Mouse (Mus musculus) cerebellum, postnatal 14 days (tissue): ENCODE results near the gene Camta1.

Experiments
- DNase-seq, 2 experiments: peaks; one replicate each; pipeline ENCODE4 v3.0.0; 2021; ENCODE audit warnings: mixed read lengths in 2 of 2

Gene Camta1

DNA sequence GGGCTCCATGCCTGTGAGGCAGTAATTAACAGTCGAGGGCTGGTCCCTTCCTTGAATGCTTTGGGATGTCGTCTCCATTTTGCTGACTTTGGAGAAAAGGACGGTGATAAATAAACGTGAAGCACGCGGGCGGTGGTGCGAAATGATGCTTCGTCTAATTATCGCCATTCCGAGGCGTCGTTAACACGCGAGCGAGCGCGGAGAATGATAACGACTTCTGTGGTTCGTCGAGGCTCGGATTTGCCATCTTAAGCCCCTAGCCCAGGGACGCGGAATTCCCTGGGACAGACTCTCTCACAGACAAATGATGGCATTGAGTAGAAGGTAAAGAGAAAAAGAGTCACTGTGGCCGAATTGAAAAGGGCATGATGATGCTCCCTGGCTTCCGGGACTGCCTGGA, 485.4 kb downstream of the Camta1 start:
- DNase-seq: no peak

DNA sequence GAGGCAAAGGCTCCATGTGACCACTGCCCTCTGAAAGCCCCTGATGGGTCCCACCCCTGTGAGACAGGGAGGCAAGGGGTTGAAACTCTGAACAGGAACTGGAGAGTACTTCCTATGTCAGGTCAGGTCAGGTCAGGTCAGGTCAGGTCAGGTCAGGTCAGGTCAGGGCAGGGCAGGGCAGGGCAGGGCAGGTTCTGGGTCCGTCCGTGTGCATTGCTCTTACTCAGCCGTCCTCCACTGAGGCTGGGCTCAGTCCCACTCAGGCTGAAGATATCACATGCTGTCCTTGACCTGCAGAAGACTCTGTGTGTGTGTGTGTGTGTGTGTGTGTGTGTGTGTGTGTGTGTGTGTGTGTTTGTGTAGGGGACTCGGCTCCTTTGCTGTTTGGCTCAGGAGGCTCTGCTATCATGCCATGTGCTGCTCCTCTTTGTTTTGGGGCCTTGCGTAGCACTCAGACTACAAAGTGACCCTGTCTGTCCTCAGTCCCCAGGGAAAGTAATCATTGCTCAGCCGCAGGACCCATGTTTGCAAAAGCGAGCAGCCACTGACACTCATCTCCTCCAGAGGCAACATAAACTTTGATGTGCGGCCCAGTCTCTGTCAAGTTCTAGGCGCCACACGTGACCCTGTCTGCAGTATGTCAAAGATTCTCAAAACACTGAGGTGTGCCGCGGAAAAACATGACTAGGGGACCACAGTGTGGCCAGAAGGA, 488.7 kb downstream of the Camta1 start:
- DNase-seq: no peak

DNA sequence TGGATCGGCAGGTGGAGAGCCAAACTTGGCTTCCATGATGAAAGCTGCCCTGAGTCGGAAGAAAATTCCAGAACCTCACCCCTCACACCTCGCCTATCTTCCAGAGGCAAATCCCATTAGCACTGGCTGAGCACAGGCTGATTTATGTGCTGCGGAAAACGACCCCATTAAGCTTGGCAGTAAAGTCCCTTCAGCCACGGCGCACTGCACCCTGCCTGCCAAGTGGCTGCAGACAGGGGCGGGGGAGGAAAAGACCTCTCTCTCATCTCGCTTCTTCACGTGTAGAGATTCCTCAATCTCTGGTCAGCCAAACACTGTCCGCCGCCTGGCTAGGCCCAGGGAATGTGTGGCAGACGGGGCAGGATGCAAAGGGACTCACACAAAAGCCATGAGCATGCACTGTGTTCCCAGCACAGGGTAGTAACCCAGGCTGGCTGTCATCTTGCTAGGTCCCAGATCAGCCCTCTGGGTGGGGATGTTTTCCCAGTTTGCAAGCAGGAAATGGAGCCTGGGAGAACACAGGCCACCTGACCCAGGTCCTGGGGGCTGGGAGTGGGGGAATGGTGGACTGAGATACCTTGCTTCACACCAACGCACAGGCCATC, 494.6 kb downstream of the Camta1 start:
- no peak for DNase-seq

DNA sequence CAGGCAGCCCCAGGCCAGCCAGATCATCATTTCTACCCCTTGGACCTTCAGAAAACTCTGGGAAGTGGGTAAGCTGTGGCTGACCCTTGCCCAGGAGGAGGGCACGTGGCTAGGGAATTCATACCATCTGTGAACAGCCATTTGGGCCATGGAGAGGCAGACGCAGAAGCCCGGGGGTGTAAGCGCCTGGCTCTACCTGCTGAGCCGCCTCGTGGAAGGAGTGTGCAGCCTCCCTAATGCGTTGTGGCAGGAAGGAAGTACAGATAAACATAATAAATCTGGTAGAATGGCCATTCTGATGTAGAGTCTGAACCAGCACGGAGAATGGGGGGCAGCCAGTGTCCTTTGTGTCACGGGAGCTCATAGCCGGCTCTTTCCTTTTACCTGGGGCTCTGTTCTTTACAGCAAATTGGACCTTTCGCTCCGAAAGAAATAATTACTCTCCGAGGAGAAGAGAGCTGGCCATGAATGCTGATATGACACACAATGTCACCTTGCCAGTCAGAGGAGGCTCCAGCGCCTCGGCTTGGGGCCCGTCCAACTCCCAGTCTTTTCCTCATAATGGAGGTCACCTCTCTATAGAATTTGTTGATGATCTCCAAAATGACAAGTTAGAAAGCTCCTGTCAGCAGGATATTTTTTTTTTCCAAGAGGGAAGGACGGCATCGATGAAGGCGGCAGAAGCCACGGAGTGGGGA, 500.6 kb downstream of the Camta1 start:
- DNase-seq: peak; percentile 58 to 69

DNA sequence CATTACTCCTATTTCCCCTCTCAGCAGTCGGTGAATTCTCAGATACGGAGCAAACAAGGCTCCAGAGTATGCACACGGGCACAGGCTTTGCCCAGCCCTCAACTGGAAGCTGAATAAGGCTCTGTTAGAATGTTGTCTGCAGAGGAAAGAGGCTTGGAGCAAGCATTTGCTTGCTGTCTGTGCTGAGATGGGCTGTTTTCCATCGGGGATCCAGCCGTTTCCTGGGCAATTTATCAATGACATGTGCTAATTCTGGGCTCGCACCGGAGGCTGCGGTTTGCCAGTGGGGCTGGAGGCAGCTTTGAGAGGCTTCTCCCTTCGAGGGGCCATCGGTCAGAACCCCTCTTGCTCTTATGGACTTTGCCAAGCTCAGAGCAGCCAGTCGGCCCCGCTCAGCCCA, 506.2 kb downstream of the Camta1 start:
- no peak for DNase-seq

DNA sequence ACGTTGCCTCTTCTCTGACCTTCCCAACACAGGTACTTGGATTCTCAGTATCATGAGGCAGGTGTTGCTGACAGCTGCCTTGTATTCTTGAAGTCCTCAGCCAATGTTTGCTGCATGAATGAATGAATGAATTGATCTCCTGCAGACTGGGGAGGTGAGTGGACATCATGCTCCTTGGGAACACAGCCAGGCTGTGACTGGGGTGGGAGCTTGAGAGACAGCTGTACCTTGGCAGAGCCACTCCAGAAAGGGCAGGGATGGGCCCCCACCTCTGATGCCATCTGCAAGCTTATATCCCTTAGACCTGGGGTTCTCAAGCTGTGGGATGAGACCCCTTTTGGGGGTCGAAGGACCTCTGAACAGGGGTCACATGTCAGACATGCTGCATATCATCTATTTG, 508.9 kb downstream of the Camta1 start:
- no peak for DNase-seq

DNA sequence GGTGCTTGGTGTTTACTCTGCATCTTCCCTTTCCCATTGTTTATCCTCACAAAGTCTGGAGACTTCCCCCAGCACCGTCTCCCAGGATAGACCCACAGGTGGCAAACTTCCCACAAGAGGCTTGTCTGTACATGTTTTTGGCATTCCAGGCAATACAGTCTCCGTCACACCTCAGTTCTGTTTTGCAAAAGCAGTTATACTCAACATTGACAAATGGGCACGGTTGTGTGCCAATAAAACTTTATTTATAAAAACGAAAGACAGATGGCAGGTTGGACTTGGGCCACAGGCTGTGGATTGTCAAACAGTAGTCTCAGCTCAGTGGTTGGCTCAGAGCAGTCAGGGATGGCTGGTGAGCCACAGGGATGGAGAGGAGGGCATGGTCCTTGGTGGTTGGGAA, 509.4 kb downstream of the Camta1 start:
- DNase-seq: peak in 1 of 2 experiments; percentile 43

DNA sequence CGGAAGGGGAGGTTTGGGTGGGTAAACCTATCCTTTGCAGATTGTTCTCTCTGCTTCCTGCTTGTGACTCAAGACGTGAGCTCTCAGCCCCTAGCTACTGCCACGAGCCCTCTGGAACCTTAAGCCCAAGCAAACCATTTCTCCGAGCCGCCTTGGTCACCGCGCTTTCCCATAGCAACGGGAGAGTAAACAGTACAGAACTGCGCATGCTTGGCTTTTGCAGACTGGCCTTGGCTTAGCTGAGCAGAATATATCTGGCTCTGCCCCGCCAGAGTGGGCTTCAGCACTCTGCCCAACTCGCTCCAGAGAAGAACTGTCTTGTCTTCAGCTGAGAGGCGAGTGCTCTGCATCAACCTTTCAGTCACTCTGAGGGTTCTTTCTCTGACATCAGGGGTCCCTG, 509.9 kb downstream of the Camta1 start:
- peak; percentile 61 to 63 for DNase-seq

DNA sequence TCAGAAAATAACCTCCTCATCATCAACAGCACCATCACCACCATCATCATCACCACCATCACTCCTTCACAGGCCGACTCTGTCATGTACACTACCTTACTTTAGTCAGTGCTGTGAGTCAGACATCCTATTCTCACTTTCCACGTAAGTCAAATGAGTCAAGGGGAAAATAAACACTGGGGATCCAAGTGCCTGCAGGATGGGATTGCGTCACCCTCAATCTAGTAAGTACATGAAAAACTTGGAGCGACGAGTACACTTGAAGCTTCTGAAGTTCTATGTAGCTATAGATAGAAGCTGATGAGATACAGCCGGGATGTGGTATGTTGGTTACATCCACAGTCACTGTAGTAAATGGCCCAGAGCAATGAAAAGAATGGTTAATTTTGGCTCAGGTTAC, 514.1 kb downstream of the Camta1 start:
- no peak for DNase-seq

DNA sequence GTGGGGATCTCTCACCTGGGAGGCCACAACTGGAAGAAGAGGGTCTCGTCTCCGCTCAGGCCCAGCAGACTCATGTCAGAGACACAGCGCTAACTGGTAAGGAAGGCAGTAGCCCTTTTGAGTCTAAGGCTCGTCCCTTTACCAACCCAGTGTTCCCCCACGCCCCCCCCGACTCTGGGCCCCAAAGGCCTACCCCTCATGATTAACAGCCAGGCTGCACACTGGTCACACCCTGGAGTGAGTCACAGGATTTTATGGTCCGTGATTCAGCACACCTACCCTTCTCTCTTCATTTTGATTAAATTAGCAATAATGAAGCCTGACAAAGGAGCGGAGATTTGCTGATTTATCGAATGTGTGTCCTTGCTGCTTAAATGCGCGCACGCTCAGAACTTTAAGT, 515.0 kb downstream of the Camta1 start:
- no peak for DNase-seq

DNA sequence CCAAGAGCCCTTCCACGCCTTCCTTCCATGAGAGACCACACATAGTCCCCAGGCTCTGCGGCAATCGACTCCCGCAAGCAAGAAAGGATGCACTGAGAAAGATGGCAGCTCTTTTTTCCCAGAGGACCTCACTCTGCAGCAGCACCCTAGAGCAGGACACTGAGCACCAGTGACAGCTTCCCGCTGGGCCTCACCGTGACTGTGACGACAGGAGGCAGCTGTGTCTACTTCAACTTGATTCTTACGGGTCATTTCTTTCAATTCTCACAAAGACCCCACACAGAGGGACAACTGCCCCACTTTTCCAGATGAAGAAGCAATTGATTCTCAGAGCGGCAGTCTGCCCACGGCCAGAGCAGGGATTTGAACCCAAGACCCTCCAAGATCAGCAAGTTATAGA, 516.9 kb downstream of the Camta1 start:
- DNase-seq: no peak

DNA sequence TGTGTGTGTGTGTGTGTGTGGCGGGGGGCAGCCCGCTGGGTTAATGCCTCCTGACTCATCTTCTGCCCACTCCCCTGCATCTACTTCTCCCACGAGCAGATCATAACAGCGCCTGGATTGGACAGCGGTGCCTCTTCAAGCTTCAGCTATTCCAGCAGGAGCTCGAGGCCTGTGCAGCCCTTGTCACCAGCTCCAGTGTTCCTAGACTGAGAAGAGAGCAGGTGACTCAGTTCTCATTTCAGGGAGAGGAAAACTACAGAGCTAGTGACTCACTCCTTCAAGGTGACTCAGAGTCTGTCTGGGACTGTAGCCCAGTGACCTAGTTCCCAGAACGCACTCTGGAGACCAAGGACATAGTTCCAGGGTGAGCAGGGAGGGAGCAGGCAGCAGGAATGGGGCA, 522.3 kb downstream of the Camta1 start:
- DNase-seq: no peak

DNA sequence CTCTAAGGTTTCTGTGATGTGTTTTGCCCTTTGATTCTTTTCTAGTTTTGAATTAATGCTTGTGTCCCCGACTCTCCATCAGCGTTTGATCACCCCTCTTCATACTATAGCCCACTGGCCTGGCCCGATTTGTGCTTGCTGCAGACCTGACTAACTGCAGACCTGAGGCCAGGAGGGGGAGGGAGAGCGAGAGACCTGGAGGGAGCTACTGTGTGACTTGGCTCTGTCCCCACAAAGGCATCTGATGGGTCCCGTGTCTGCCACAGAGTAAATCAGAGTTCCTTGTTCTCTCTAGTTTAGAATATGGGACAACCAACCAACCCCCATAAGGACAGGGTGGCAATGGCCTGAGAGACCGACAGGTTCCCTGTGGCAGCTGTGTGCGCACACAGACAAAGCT, 522.7 kb downstream of the Camta1 start:
- peak in 1 of 2 experiments; percentile 53 for DNase-seq

DNA sequence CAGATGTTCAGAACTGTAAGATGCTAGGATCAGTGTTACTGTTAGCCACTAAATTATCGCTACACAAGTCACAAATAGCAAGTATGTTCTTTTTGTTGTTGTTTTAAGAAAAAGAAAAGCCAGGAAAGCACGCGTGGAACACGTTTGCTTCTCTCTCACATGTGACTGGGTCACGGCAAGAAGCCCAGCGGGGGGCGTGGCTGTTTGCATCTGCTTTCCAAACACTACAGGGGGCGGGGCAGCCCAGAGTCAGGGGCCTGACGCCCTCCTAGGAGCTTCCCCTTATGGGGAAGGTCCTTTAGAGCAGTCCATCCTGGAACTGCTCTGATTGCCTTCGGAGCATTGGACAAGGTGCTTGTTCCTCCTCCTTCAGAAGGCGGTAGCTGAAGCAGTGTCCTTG, 524.1 kb downstream of the Camta1 start:
- no peak for DNase-seq

DNA sequence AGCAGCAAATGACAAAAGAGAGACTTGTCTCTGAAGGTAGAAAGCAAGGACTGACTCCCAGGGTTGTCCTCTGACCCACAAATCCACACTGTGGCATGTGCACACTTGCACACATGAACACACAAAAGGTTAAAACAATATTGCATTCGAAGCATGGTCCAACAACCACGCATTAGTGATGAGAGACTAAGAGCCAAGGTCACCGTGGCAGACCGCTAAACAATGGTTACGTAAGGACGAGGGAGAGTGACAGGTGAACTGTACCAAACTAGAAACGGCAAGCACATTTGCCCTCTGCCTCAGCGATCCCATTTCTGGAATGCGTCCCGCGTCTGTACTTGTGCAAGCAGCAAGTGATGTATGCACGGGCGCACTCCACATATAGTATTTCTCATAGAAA, 525.3 kb downstream of the Camta1 start:
- no peak for DNase-seq

DNA sequence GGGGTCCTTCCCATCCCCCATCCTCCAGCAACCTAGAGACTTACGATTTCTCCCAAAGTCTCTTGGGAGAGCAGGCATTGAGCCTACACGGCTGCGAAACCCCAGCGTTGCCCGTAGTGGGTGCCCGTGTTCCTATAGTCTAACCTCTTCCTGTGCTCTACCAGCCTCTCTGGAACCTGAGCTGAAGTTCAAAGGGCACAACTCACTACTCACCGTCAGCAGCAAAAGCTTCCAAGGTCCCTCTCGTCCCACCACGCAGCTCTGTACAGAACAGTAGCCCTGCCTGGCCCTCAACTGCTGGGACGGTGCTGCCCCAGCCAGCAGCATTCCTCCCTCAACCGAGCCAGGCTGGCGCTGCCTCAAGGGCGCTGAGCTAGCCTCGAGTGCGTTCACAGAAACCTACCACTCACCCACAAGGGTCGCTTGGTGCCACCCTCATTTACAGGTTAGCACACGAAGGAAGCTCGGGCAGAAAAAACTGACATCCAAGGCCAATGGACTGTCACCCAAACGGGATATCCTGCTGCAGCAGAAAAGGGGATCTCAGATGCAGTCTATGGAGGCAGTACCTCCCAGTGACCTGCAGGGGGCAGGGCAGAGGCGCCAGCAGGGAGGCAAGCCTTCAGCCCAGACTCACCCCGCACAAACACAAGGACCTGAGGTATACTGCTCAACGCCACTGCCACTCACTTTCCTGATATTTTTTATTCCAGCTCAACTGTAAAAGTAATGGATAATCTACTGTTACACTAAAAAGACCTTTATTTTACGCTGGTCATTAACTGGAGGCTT, 526.5 kb downstream of the Camta1 start:
- peak; percentile 77 to 79 for DNase-seq

DNA sequence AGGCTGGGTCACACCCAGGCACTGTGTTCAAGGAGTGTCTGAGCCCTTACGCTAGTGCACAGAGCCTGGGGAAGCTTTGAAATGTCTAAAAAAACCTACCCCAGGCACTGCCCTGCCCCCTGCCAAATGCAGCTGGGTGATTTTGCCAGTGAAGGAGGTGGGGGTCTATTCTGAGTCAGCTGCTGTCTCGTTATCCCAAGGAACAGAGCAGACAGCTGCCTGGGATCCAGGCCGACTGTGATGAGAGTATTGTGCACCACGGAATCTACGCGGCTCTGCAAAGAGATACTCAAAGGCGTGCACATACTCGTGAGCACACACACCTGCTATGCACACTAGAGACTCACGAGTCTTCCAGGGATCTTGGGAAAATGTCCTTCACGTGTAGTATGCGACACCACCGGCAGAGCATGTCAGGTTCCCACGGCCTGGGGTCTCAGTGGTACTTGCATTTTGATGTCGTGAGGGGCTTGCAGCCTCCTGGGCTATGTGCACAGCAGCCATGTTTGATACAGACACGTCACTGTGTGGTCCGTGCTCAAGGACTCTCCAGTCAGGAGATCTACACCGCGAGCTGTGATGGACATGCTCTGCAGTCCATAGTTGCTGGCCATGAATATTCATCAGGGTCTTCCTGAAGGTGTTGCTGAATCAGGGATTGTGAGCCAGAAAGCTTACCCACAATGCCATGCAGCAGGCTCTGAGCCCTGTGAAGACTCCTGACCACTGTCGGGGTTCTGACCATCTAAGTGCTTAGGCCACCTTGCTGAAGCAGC, 529.4 kb downstream of the Camta1 start:
- no peak for DNase-seq

DNA sequence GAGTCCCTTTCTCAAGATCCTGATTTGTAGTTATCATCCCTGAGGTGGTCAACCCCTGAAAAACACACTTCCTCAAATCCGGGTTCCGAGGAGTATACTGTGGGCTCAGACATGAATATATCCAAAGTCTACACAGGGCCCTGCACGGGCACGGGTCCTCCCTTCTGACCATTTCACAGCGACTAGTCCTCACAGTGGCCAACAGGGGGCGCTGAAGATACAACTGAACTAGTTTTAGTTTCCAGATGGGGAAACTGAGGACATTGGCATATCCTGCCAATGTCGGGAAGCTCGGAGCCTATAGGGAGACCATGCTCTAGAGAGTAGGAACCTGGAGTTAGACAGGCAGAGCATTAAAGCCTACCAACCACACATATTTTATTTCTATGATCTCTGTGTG, 530.7 kb downstream of the Camta1 start:
- DNase-seq: peak in 1 of 2 experiments; percentile 56

DNA sequence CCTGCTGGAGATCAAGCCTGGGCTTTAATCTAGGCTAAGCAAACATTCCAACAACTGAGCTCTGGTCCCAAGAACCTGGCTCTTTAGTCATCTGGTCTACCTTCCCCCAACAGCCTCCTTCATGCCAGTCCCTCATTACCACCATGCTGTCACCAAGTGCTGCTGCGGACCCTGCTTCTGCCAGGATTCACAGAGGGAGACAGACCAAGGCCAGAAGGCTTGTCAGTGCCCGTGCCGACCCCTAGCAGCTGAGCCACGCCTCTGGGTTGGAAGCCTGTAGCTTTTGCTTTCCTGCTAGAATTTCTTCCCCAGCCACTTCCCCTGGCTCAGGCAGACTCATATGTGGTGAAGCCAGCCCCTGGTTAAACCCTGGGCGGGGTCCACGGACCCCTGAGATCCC, 533.6 kb downstream of the Camta1 start:
- peak; percentile 76 to 82 for DNase-seq

DNA sequence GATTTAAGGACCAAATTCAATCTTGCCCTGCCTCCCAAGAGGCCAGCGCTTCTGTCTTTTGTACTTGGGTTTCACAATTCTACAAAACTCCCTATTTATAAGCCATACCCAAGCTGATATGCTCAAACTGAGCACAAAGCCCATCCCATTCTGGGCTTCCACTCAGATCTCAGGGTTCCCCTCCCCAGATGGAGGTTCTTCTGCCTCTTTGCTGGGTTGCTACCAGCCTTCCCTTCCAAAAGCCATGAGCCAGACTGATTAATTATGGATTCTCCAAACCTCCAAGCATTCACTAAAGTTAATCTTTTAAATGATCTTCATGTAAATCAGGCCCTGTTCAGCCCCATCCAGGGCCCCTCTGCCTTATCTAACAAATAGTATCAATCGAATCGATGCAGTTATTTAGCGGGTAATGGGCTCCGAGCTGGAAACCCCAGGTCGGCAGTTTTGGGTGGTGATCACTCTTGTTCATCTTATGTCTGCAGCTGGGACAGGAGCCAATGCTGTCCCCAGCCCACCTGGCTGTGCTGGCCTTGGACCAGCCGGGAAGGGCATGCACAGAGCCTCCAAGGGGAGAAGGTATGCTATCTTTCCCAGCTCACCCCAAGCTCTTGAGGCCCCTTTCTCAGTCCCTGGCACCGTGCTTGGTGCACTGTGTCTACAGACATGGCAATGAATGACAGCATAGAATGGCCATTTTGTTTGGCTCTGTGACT, 534.5 kb downstream of the Camta1 start:
- DNase-seq: peak; percentile 74 to 79

DNA sequence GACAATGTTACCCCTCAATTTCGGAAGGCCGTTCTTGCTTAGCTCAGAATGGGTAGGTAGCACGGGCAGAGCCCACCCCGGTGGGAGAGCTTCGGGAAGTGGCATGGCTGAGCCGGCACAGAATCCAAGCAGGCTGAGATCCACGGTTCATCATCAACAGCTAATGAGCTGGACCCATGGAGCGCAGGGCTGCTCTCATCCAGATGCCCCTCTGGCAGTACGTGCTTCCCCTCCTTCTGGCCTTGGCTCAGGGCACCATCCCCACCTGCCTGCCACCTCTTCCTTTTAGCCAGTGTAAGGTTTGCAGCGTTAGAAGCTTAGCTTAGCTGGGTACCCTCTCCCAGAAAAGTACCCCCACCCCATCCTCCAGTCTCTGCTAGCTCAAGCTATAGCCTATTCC, 545.2 kb downstream of the Camta1 start:
- DNase-seq: peak; percentile 70 to 71

DNA sequence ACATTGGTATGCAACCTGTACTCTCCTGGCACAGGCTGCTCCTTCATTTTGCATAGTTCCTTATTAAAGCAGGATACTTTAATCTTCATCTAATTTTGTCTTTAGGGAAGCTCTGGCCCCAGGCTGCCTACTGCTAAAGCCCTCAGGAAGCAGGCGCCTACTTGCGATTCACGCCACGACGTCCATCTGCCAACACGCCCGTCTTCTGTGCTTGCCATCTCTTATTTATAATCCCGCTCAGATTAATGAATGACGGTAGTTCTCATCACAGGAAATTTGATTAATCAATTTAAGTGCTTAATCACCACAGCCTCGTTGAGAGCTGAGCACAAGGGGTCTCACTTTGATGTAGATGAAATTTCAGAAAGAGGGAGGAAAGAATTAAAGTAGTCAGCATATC, 546.0 kb downstream of the Camta1 start:
- no peak for DNase-seq
